Mouse (Mus musculus): ENCODE data around the gene Trim23. TPM values are rescaled to one million over a fixed set of nuclear protein-coding genes. Genes with fewer than 3 reads are reported as not detected.
"Not testable (repeated sequence)": the region's sequence is repeated elsewhere in the genome, so short reads cannot be mapped to it uniquely, and the experiment has no call there.

Gene Trim23
- polyA plus RNA-seq, 1 experiment from 2014 or later: 24.6 TPM

DNA sequence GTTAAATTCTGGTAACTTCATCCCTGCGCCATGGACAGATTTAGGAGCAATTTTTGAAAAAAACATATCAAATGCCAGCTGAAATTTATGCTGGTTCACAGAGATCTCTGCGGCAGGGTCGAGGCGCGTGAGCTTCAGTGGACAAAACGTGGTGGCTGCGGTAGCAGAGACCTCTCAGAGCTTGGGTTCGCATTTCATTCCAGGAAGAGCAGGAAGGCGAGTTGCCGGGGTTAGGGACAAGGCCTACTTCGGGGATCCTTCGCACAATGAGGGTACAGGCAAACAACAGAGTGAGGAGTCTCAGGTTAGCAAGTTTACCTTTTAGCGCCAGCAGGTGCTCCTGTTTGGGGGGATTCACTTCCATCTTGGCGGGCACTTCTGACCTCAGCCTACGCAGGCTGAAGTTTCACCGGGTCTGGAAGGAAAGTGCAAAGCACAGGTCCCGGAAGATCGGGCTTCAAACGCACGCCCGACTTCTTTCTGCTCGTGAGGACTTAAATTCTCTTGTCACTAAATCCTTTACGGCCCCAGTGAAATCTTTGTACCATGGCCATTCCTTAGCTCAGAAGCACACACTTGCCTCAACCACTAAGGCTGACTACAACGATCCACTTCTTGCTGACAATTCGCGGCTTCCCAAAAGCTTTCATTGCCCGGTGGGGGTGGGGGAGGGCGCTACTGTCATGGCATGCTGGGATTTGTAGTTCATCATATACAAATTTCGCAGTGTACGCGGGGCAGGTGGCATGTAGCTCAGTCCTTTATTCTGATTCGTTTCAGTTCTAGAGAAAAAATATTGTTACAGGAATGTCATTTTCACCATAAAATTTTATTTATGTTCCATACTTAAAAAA is 574 bp upstream of the Trim23 start, which contains the start of gene Trappc13:
Trappc13 (minus strand) TSS at position 674 of the 854 bp plus-strand sequence.
- ATAC-seq (ENCODE audit: insufficient number of reproducible peaks, insufficient read depth, low FRiP score, low TSS enrichment): peak; percentile 80
- H3K36me3 ChIP-seq: peaks cover 12% of the 10 kb centered on the region; the same call in 1 of the 2 replicates
- under 1% methylated on average over 32 of the region's 32 CpGs for WGBS

GRCm38 (mm10) chr13:104179176-104179888 is 735 bp downstream of the Trim23 start:
- Histone ChIP-seq H3K4me3 (peak overlapping the region; percentile 72), H3K4me1 (peaks cover 12% of the 10 kb centered on the region), H3K4me2 (replicated peaks) (peak overlapping the region; percentile 61), H3K27ac (no peak overlapping the region), H3K9ac (peak overlapping the region; percentile 79), H3K27me3 (no peaks in the 10 kb centered on the region), H3K9me3 (no peaks in the 10 kb centered on the region), H3K36me3 (peaks cover 19% of the 10 kb centered on the region)
- WGBS: 21% methylated on average over 13 of the region's 13 CpGs
- no peak for ATAC-seq (ENCODE audit: insufficient number of reproducible peaks, insufficient read depth, low FRiP score, low TSS enrichment)

More for the DNA sequence above, 574 bp upstream of the Trim23 start, which contains the start of gene Trappc13:
- H3K27me3 ChIP-seq: no peaks in the 10 kb centered on the region
- H3K9ac ChIP-seq: peak within 1 kb of the TSS; percentile 79
- H3K4me2 ChIP-seq (replicated peaks): peak within 1 kb of the TSS; percentile 63
- H3K9me3 ChIP-seq: no peaks in the 10 kb centered on the region
- H3K4me1 ChIP-seq: peaks cover 12% of the 10 kb centered on the region
- H3K4me3 ChIP-seq: peak within 1 kb of the TSS; percentile 72
- peak within 1 kb of the TSS; percentile 84 for H3K27ac ChIP-seq

DNA sequence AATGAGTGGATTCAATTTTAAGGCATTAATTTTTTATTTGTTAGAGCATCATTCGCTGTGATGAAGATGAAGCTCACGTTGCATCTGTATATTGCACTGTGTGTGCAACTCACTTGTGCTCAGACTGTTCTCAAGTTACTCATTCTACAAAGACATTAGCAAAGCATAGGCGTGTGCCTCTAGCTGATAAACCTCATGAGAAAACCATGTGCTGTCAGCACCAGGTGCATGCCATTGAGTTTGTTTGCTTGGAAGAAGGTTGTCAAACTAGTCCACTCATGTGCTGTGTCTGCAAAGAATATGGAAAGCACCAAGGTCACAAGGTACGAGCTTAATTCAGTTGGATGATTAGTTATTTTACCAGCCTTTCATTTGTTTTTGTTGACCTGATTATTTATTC is 8.8 kb downstream of the Trim23 start:
- peaks cover 36% of the 10 kb centered on the region for H3K36me3 ChIP-seq
- ATAC-seq (ENCODE audit: insufficient number of reproducible peaks, insufficient read depth, low FRiP score, low TSS enrichment): no peak
- H3K4me3 ChIP-seq: no peak overlapping the region
- H3K9me3 ChIP-seq: no peaks in the 10 kb centered on the region
- no peak overlapping the region for H3K9ac ChIP-seq
- no peaks in the 10 kb centered on the region for H3K4me1 ChIP-seq
- no peaks in the 10 kb centered on the region for H3K27me3 ChIP-seq
- 84% methylated on average over 4 of the region's 4 CpGs for WGBS
- H3K4me2 ChIP-seq (replicated peaks): no peak overlapping the region
- H3K27ac ChIP-seq: no peak overlapping the region

DNA sequence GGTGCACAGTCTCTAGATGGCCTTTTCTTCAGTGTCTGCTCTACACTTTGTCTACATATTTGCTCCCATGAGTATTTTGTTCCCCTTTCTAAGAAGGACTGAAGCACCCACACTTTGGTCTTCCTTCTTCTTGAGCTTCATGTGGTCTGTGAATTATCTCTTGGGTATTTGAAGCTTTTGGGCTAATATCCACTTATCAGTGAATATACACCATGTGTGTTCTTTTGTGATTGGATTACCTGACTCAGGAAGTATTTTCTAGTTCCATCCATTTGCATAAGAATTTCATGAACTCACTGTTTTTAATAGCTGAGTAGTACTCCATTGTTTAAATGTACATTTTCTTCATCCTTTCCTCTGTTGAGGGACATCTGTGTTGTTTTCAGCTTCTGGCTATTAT is 17.3 kb downstream of the Trim23 start:
- H3K27ac ChIP-seq; ATAC-seq (ENCODE audit: insufficient number of reproducible peaks, insufficient read depth, low FRiP score, low TSS enrichment); H3K4me1 ChIP-seq; H3K9ac ChIP-seq; H3K4me3 ChIP-seq; H3K27me3 ChIP-seq; H3K9me3 ChIP-seq; H3K4me2 ChIP-seq (replicated peaks): not testable (repeated sequence)
- H3K36me3 ChIP-seq: peaks cover 22% of the 10 kb centered on the region

GRCm38 (mm10) chr13:104204313-104204712 is 25.7 kb downstream of the Trim23 start:
- WGBS: 75% methylated on average over 1 of the region's 1 CpGs
- no peak for ATAC-seq (ENCODE audit: insufficient number of reproducible peaks, insufficient read depth, low FRiP score, low TSS enrichment)
- peaks cover 23% of the 10 kb centered on the region for H3K36me3 ChIP-seq

DNA sequence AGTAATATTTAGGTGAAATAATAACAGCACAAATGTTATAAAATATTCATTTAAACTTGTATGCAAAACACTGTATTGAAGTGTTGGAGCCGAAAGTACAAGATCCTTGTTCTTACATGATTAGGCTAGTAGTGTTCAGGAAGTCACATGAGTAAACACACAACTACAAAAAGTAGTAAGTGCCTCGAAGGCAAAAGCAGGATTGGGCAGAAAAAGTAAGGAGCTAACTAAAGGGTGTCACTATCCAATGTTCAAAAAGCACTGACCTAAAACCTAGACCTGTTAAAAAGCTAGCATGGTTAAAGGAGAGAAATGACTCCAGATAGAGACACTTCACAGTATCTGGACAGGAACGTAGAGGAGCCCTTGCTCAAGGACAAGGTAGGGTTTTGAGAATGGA is 48.9 kb downstream of the Trim23 start:
- H3K27ac ChIP-seq: no peak overlapping the region
- no peaks in the 10 kb centered on the region for H3K9me3 ChIP-seq
- H3K4me2 ChIP-seq (replicated peaks): peak overlapping the region; percentile 69
- WGBS: 68% methylated on average over 3 of the region's 3 CpGs
- H3K27me3 ChIP-seq: no peaks in the 10 kb centered on the region
- no peak for ATAC-seq (ENCODE audit: insufficient number of reproducible peaks, insufficient read depth, low FRiP score, low TSS enrichment)
- peak overlapping the region; percentile 75 for H3K4me3 ChIP-seq
- H3K9ac ChIP-seq: peak overlapping the region; percentile 78; the same call in 1 of the 2 replicates
- H3K4me1 ChIP-seq: peaks cover 5% of the 10 kb centered on the region
- H3K36me3 ChIP-seq: no peaks in the 10 kb centered on the region

More at GRCm38 (mm10) chr13:104204313-104204712, 25.7 kb downstream of the Trim23 start:
- H3K9me3 ChIP-seq: no peaks in the 10 kb centered on the region
- H3K4me1 ChIP-seq: no peaks in the 10 kb centered on the region
- H3K27ac ChIP-seq: no peak overlapping the region
- no peak overlapping the region for H3K4me2 ChIP-seq (replicated peaks)
- H3K9ac ChIP-seq: no peak overlapping the region
- H3K4me3 ChIP-seq: no peak overlapping the region
- H3K27me3 ChIP-seq: no peaks in the 10 kb centered on the region

- peaks cover 5% of the 10 kb centered on the region for H3K4me1 ChIP-seq
Observed at GRCm38 (mm10) chr13:104228384-104229066, 49.9 kb downstream of the Trim23 start, which contains the start of the genes Cenpk and Ppwd1. TSS of gene Cenpk (plus strand) at chr13:104228611. TSS of gene Ppwd1 (minus strand) at chr13:104228843.

DNA sequence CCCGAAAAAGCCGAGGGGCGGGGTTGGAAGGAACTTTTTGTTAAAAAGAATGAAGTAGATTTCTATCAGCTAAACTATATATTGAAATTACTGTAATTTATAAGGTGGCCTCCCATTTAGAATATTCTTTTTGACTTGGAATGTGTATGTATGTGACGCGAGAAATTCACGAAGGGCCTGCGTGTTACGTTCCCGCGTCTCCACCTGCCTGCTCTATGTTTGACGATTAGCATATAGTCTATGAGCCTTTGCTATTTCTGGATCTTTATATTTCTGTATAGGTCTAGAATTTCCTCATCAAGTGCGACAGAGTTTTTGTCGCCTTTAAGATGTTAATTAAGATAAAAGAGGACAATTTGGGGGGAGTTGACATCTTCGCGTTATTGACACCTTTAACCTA is 50.6 kb downstream of the Trim23 start:
- peak overlapping the region; percentile 75 for H3K4me3 ChIP-seq
- no peak for ATAC-seq (ENCODE audit: insufficient number of reproducible peaks, insufficient read depth, low FRiP score, low TSS enrichment)
- H3K27ac ChIP-seq: peak overlapping the region; percentile 69
- H3K27me3 ChIP-seq: no peaks in the 10 kb centered on the region
- H3K4me1 ChIP-seq: peaks cover 5% of the 10 kb centered on the region
- H3K9ac ChIP-seq: peak overlapping the region; percentile 56
- no peaks in the 10 kb centered on the region for H3K36me3 ChIP-seq
- no peaks in the 10 kb centered on the region for H3K9me3 ChIP-seq
- WGBS: 7% methylated on average over 15 of the region's 15 CpGs
- peak overlapping the region; percentile 69 for H3K4me2 ChIP-seq (replicated peaks)

More at GRCm38 (mm10) chr13:104228384-104229066, 49.9 kb downstream of the Trim23 start, which contains the start of the genes Cenpk and Ppwd1:
- peak within 1 kb of the TSS; percentile 75 for H3K4me3 ChIP-seq
- no peaks in the 10 kb centered on the region for H3K36me3 ChIP-seq
- H3K9me3 ChIP-seq: no peaks in the 10 kb centered on the region
- peak within 1 kb of the TSS; percentile 88 for H3K27ac ChIP-seq
- H3K4me2 ChIP-seq (replicated peaks): peak within 1 kb of the TSS; percentile 69
- H3K27me3 ChIP-seq: no peaks in the 10 kb centered on the region
- H3K9ac ChIP-seq: peak within 1 kb of the TSS; percentile 78
- under 1% methylated on average over 55 of the region's 55 CpGs for WGBS
- ATAC-seq (ENCODE audit: insufficient number of reproducible peaks, insufficient read depth, low FRiP score, low TSS enrichment): peak; percentile 98

Other genes starting within 250 kb of the Trim23 start
- gene Nln, start 69.2 kb upstream of the Trim23 start, polyA plus RNA-seq (2016; fragmentation: Nextera tagmentation; extraction: Ambion mirVana): 16.8 and 18.6 TPM in 2 replicates
- 9.6 and 9.7 TPM in 2 replicates for gene Sgtb, start 69.1 kb upstream of the Trim23 start, polyA plus RNA-seq (2016; fragmentation: Nextera tagmentation; extraction: Ambion mirVana)
- gene Trappc13, start 328 bp upstream of the Trim23 start, polyA plus RNA-seq (2016; fragmentation: Nextera tagmentation; extraction: Ambion mirVana): 70.2 and 70.8 TPM in 2 replicates
- 71.5 and 73.9 TPM in 2 replicates for gene Cenpk, start 49.8 kb downstream of the Trim23 start, polyA plus RNA-seq (2016; fragmentation: Nextera tagmentation; extraction: Ambion mirVana)
- 15.8 and 17.1 TPM in 2 replicates for gene Ppwd1, start 50.0 kb downstream of the Trim23 start, polyA plus RNA-seq (2016; fragmentation: Nextera tagmentation; extraction: Ambion mirVana)
- 5.1 and 5.4 TPM in 2 replicates for gene Adamts6, start 109.0 kb downstream of the Trim23 start, polyA plus RNA-seq (2016; fragmentation: Nextera tagmentation; extraction: Ambion mirVana)

Data from embryonic facial prominence, embryonic 12.5 days (tissue).